ENCODE assay signal across 8 mouse cellular contexts in the genomic region with DNA sequence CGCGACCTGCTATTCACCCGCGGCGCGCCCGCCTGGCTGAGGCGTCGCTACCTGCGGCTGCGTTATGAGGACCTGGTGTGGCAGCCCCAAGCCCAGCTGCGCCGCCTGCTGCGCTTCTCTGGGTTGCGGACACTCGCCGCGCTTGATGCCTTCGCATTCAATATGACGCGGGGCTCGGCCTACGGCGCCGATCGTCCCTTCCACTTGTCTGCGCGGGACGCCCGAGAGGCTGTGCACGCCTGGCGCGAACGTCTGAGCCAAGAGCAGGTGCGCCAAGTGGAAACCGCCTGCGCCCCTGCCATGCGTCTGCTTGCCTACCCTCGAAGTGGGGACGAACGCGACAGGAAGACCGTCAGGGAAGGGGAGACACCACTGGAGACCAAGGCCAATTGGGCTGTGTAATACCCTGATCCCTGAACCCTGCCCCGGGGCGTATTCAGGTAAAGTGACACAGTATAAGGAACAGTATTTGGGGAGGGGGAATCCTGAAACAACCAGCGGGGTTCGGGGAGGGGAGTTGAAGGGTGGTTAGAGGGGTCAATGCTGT. TPM values are rescaled to one million over a fixed set of nuclear protein-coding genes. Genes with fewer than 3 reads are reported as not detected.
DNase-seq lines count a peak whose midpoint lies in the region; ATAC-seq lines count a peak whose summit lies in the region.
"Had no signal": no experiment of that assay in that cellular context is flagged by ENCODE, and none has a peak within 500 bp of the region (broad histone marks: within the 10 kb centered on the region; RNA-seq: fewer than 3 reads in every experiment).

No protein-coding gene starts in this region.

- H3K27me3 ChIP-seq in megakaryocyte, embryonic 14.5 days (replicated peaks) = peaks cover 55% of the 10 kb centered on the region
- peaks cover 16% of the 10 kb centered on the region for H3K27me3 ChIP-seq in heart, embryonic 13.5 days (replicated peaks)
- H3K27me3 ChIP-seq in neural tube, embryonic 13.5 days = peaks cover 12% of the 10 kb centered on the region

- WGBS in heart, embryonic 13.5 days = 18% methylated on average over 47 of the region's 47 CpGs
- WGBS in neural tube, embryonic 13.5 days = 18% methylated on average over 47 of the region's 47 CpGs

- H3K9ac ChIP-seq in heart, embryonic 13.5 days = peak overlapping the region; percentile 65
- peak overlapping the region; percentile 62 for H3K9ac ChIP-seq in neural tube, embryonic 13.5 days

- H3K4me3 ChIP-seq in megakaryocyte, embryonic 14.5 days (replicated peaks) = peak overlapping the region; percentile 87
- H3K4me3 ChIP-seq in heart, embryonic 13.5 days = peak overlapping the region; percentile 58
- H3K4me3 ChIP-seq in neural tube, embryonic 13.5 days = peak overlapping the region; percentile 46

- no peak overlapping the region for H3K27ac ChIP-seq in heart, embryonic 13.5 days (replicated peaks)
- no peak overlapping the region for H3K27ac ChIP-seq in neural tube, embryonic 13.5 days (replicated peaks)

- no peaks in the 10 kb centered on the region for H3K36me3 ChIP-seq in megakaryocyte, embryonic 14.5 days (replicated peaks; ENCODE audit: low read length)
- no peaks in the 10 kb centered on the region for H3K36me3 ChIP-seq in heart, embryonic 13.5 days
- no peaks in the 10 kb centered on the region for H3K36me3 ChIP-seq in neural tube, embryonic 13.5 days

- DNase-seq in cerebellum, postnatal 25 days = peak; percentile 31 to 40
- DNase-seq in kidney, postnatal 4 days = peak; percentile 26 to 44
- no peak for DNase-seq in layer of hippocampus, postnatal 25 days (ENCODE audit: extremely low spot score in 1 of 2, low spot score in 1 of 2)

- H3K4me2 ChIP-seq in heart, embryonic 13.5 days = peak overlapping the region; percentile 79
- H3K4me2 ChIP-seq in neural tube, embryonic 13.5 days = peak overlapping the region; percentile 71

- peaks cover 22% of the 10 kb centered on the region for H3K9me3 ChIP-seq in megakaryocyte, embryonic 14.5 days
- H3K9me3 ChIP-seq in heart, embryonic 13.5 days = no peaks in the 10 kb centered on the region
- no peaks in the 10 kb centered on the region for H3K9me3 ChIP-seq in neural tube, embryonic 13.5 days

- no peak for ATAC-seq in megakaryocyte, adult 5-6 weeks (ENCODE audit: poor library complexity, severe bottlenecking)
- ATAC-seq in heart, embryonic 13.5 days (ENCODE audit: extremely low read depth, insufficient number of reproducible peaks, low FRiP score, low TSS enrichment) = no peak
- ATAC-seq in neural tube, embryonic 13.5 days (ENCODE audit: low read depth) = peak; percentile 38

- H3K4me1 ChIP-seq in megakaryocyte, embryonic 14.5 days = peaks cover 21% of the 10 kb centered on the region
- peaks cover 4% of the 10 kb centered on the region; the same call in 1 of the 2 replicates for H3K4me1 ChIP-seq in heart, embryonic 13.5 days
- H3K4me1 ChIP-seq in neural tube, embryonic 13.5 days (replicated peaks) = no peaks in the 10 kb centered on the region

RNA-seq across cellular contexts. Expression of gene Chst7, which starts 1.5 kb away (rescaled TPM):
- polyA plus RNA-seq in megakaryocyte, embryonic 14.5 days (2012; ENCODE audit: insufficient read depth, low replicate concordance) = not detected in 2 replicates
- total RNA-seq in megakaryocyte, adult 5-6 weeks (2015) = not detected in 2 replicates
- not detected in 2 replicates for total RNA-seq in megakaryocyte, adult 5-6 weeks (2017)
- 4.4 and 4.7 TPM in 2 replicates for polyA plus RNA-seq in heart, embryonic 13.5 days (2015; fragmentation: Nextera tagmentation; extraction: Ambion mirVana)
- 3.6 and 3.9 TPM in 2 replicates for polyA plus RNA-seq in neural tube, embryonic 13.5 days (2015; fragmentation: Nextera tagmentation; extraction: Ambion mirVana)
- total RNA-seq in layer of hippocampus, postnatal 25 days (2021) = 1 to 10 TPM; 2.9 to 5.6 TPM
- total RNA-seq: common myeloid progenitor, adult 5-6 weeks had no signal

Comparison
In these comparisons a context has a peak if more than half of its experiments do, and no peak if none do; other contexts are left out.
1. DNase-seq: peak in cerebellum, postnatal 25 days (2 of 2) and kidney, postnatal 4 days (2 of 2); none in layer of hippocampus, postnatal 25 days (0 of 2).
2. Peak in every context shown above with its lines, with median percentiles within 50 percentile points of each other: H3K4me3 ChIP-seq.